Mouse (Mus musculus) liver, postnatal 0 days (tissue): ENCODE data around the gene Nfib. TPM values are rescaled to one million over a fixed set of nuclear protein-coding genes. Genes with fewer than 3 reads are reported as not detected.

Source experiments
- ATAC-seq: fragments of 200-750 bp; cut with Nextera tagmentation; 2 replicates; pipeline ENCODE4 v1.8.0; 2017; ENCODE audit warnings: mild to moderate bottlenecking, moderate library complexity
- DNase-seq: peaks from one replicate; pipeline ENCODE4 v3.0.0-alpha.2; 2016
- H3K27ac ChIP-seq: fragments of 300-500 bp; sonication (generic); 2 replicates; pipeline ENCODE4 v1.5.1; 2014; ENCODE audit warnings: antibody characterized with exemption, moderate library complexity, mild to moderate bottlenecking, low read depth
- H3K27me3 ChIP-seq: fragments of 300-500 bp; sonication (generic); 2 replicates; pipeline ENCODE4 v1.6.1; 2014; ENCODE audit warnings: low read length, control low read depth, mixed read lengths; ENCODE audit not compliant: insufficient read depth
- H3K36me3 ChIP-seq: fragments of 300-500 bp; sonication (generic); replicated peaks from 2 replicates; pipeline ENCODE4 v1.6.1; 2014; ENCODE audit warnings: mild to moderate bottlenecking, control low read depth, low read length, moderate library complexity, mixed read lengths; ENCODE audit not compliant: insufficient read depth
- H3K4me1 ChIP-seq: fragments of 300-500 bp; sonication (generic); 2 replicates; pipeline ENCODE4 v1.6.1; 2014; ENCODE audit warnings: antibody characterized with exemption, mild to moderate bottlenecking, control low read depth; ENCODE audit not compliant: insufficient read depth
- H3K4me2 ChIP-seq: fragments of 300-500 bp; sonication (generic); 2 replicates; pipeline ENCODE4 v1.6.1; 2014; ENCODE audit warnings: low read depth, mild to moderate bottlenecking, low read length, moderate library complexity, mixed read lengths
- H3K4me3 ChIP-seq: fragments of 300-500 bp; sonication (generic); 2 replicates; pipeline ENCODE4 v1.5.1; 2014; ENCODE audit warnings: low read depth, low read length
- H3K9ac ChIP-seq: fragments of 300-500 bp; sonication (generic); replicated peaks from 2 replicates; pipeline ENCODE4 v1.6.1; 2014; ENCODE audit warnings: mild to moderate bottlenecking, moderate library complexity
- H3K9me3 ChIP-seq: fragments of 300-500 bp; sonication (generic); 2 replicates; pipeline ENCODE4 v1.6.1; 2016; ENCODE audit warnings: mild to moderate bottlenecking, control low read depth, low read length, mixed read lengths
- CTCF ChIP-seq: sonication (generic); IDR thresholded peaks from 2 replicates; pipeline ENCODE4 v1.5.1; 2016; ENCODE audit warnings: antibody characterized with exemption, low read depth
- EP300 ChIP-seq: IDR thresholded peaks from 2 replicates; pipeline ENCODE4 v1.6.1; 2016; ENCODE audit warnings: antibody characterized with exemption, low read depth, mild to moderate bottlenecking
- WGBS: fragments of 180-500 bp; shearing (Covaris S2); extraction: QIAGEN DNeasy Blood & Tissue Kit; methylation state at CpG from one replicate; pipeline ENCODE4 v1.1.7; 2014; ENCODE audit not compliant: insufficient replicate concordance; 5-methylcytosine and 5-hydroxymethylcytosine counted together
- polyA plus RNA-seq: library from polyadenylated mRNA; unstranded; fragments of >200 nt; fragmentation: Nextera tagmentation; extraction: Ambion mirVana; gene quantifications from 2 replicates; pipeline ENCODE4 v1.2.1, GENCODE M21; 2015

Nfib gene
- polyA plus RNA-seq, 1 experiment from 2014 or later, result 8.3 TPM

DNA sequence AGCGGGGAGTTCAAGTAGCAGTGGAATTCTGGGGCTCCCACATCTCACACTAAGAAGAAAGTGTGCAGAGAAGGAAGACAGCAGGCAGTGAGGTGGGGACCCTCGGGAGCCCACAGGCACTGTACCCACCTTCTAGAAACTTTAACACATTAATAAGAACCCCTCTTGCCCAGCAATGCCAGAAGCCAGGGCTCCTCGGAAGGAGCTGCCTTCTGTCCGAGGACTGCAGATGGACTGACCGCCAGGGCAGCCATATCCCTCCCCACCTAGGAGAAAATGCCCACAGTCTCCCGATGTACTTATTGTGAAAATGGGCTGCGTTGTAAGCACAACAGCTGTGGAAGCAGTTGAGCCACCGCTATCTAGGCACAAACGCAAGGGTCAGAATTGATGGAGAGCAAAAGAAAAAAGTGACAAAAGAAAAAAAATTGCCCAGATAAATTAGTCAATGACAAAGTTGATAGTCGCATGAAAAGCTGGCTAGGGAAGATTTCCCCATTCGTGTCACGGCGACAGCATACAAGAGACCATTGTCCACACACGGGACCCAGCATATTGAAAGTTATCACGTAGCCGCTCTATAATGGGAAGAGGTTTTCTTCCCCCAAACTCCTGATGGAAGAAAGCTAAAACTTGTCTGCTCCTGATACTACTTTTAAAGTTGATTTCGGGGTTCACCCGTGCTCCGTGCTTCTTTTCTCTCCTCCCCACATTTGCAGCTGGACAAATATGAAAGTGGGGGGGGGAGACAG is 1.3 kb downstream of the Nfib start:
- Histone ChIP-seq H3K9me3 (no peaks in the 10 kb centered on the region), H3K36me3 (no peaks in the 10 kb centered on the region), H3K4me3 (no peak overlapping the region), H3K4me1 (no peaks in the 10 kb centered on the region), H3K27me3 (no peaks in the 10 kb centered on the region), H3K4me2 (no peak overlapping the region), H3K9ac (no peak overlapping the region), H3K27ac (no peak overlapping the region)
- ATAC-seq, result no peak
- TF ChIP-seq EP300 (no peak), CTCF (no peak)
- WGBS, result 80% methylated on average over 19 of the region's 19 CpGs
- no peak for DNase-seq

- H3K27ac ChIP-seq, result no peak overlapping the region
- DNase-seq, result no peak
- H3K9me3 ChIP-seq, result no peaks in the 10 kb centered on the region
- H3K9ac ChIP-seq, result no peak overlapping the region
- H3K4me1 ChIP-seq, result no peaks in the 10 kb centered on the region
- no peak overlapping the region for H3K4me3 ChIP-seq
- WGBS, result 23% methylated on average over 6 of the region's 6 CpGs
- no peak for ATAC-seq
- H3K36me3 ChIP-seq, result no peaks in the 10 kb centered on the region
- no peaks in the 10 kb centered on the region for H3K27me3 ChIP-seq
- no peak for TF ChIP-seq EP300
- TF ChIP-seq CTCF, result no peak
- H3K4me2 ChIP-seq, result no peak overlapping the region
Observed at GRCm38 (mm10) chr4:82702808-82703207, 2.7 kb downstream of the Nfib start.

DNA sequence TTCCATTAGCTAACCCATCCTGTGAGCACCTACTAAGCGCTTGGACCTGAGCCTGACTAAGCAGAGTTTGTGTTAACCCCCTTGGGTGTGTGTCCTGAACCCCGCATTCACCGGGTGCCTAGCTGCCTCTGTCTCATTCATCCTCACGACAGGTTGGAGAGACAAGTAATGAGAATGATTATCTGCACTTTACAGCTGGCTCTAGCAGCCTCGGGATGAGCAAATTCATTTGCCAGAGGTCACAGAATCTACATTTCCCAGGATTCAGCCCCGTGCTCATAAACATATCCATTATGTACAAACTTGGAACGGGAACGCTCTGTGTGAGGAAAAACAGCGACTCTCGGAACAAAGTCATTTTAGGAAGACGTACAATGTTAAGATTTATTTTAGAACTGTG is 6.0 kb downstream of the Nfib start:
- no peak overlapping the region for H3K9ac ChIP-seq
- no peaks in the 10 kb centered on the region for H3K27me3 ChIP-seq
- H3K4me2 ChIP-seq, result no peak overlapping the region
- H3K9me3 ChIP-seq, result no peaks in the 10 kb centered on the region
- ATAC-seq (no peak), DNase-seq (no peak)
- TF ChIP-seq EP300 (no peak), CTCF (no peak)
- no peak overlapping the region for H3K27ac ChIP-seq
- H3K4me1 ChIP-seq, result no peaks in the 10 kb centered on the region
- WGBS, result 73% methylated on average over 11 of the region's 11 CpGs
- H3K36me3 ChIP-seq, result no peaks in the 10 kb centered on the region
- H3K4me3 ChIP-seq, result no peak overlapping the region

GRCm38 (mm10) chr4:82698616-82699015 is 6.9 kb downstream of the Nfib start:
- Histone ChIP-seq H3K4me3 (no peak overlapping the region), H3K9me3 (no peaks in the 10 kb centered on the region), H3K4me1 (no peaks in the 10 kb centered on the region), H3K4me2 (no peak overlapping the region), H3K36me3 (no peaks in the 10 kb centered on the region), H3K9ac (no peak overlapping the region), H3K27ac (no peak overlapping the region), H3K27me3 (no peaks in the 10 kb centered on the region)
- DNase-seq (no peak), ATAC-seq (no peak)
- 81% methylated on average over 12 of the region's 12 CpGs for WGBS
- no peak for TF ChIP-seq CTCF
- no peak for TF ChIP-seq EP300

DNA sequence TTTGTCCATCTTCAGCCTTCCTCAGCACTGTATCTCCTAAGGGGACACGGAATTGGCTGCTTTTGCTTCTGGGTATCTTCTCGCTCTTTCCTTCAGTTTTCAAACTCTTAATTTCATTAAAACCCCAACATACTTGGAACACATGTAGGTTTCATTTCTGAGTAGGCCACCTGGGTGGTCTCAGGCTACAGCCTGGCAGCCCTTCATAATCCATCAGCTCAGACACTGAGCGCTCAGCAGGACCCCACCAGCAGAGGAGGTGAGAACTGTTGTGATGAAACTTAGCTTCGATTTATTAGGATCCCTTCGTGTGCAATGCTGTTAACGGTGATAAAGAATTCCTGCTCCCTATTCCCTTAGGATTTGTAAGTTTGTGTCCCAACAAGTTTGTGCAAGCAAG is 8.4 kb downstream of the Nfib start:
- H3K4me2 ChIP-seq, result no peak overlapping the region
- no peaks in the 10 kb centered on the region for H3K27me3 ChIP-seq
- no peaks in the 10 kb centered on the region for H3K4me1 ChIP-seq
- H3K9ac ChIP-seq, result no peak overlapping the region
- no peaks in the 10 kb centered on the region for H3K36me3 ChIP-seq
- TF ChIP-seq EP300 (no peak), CTCF (no peak)
- no peaks in the 10 kb centered on the region for H3K9me3 ChIP-seq
- no peak overlapping the region for H3K27ac ChIP-seq
- 74% methylated on average over 6 of the region's 6 CpGs for WGBS
- DNase-seq (no peak), ATAC-seq (no peak)
- no peak overlapping the region for H3K4me3 ChIP-seq

- Histone ChIP-seq H3K4me1 (no peaks in the 10 kb centered on the region), H3K9ac (no peak overlapping the region), H3K27ac (no peak overlapping the region), H3K4me3 (no peak overlapping the region), H3K4me2 (no peak overlapping the region), H3K27me3 (no peaks in the 10 kb centered on the region), H3K9me3 (no peaks in the 10 kb centered on the region), H3K36me3 (no peaks in the 10 kb centered on the region)
- 60% methylated on average over 5 of the region's 5 CpGs for WGBS
- ATAC-seq, result no peak
- DNase-seq, result no peak
- TF ChIP-seq CTCF (no peak), EP300 (no peak)
Observed at GRCm38 (mm10) chr4:82695760-82696501, 9.6 kb downstream of the Nfib start.
